Mouse (Mus musculus): ENCODE results near the gene Txnrd2. TPM values are rescaled to one million over a fixed set of nuclear protein-coding genes. Genes with fewer than 3 reads are reported as not detected.
A peak's percentile ranks its signal among the peaks of the same experiment; 100 is the strongest.

The Txnrd2 gene
- polyA plus RNA-seq, 1 experiment = 7.1 TPM

DNA sequence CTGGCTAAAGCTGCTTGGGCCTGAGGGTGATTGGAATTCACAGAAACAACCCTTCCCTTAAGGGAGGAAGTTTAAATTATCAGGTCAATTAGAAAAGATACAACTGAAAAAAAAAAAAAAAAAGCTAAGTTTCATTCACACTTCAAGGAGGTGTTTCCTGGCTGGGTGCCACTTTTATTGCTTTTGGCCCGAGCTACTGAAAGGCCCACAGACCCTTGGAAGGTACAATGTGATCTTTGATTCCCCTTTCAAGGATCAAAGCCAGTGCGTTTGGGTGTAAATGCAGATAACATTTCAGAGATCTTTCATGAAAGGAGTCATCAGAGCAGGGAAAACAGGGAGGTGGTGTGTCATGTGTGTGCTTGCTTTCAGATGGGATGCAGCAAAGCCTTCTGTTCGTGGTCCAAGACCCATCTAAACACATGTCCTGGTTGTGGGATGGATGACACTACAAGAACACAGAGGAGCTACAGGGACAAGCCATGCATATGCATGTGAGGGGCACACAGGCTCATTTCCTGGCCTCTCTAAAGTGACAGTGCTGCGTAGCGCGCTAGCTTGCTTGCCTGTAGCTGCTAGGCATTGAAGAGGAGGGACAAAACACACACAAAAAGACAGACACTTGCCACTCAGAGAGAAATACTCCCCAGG is 71.8 kb downstream of the Txnrd2 start:
- Histone ChIP-seq H3K4me1 (ENCODE audit: control insufficient read depth, insufficient read depth, low read length) (peaks cover 6% of the 10 kb centered on the region), H3K27me3 (ENCODE audit: control insufficient read depth, insufficient read depth, low read length, poor library complexity, severe bottlenecking) (no peaks in the 10 kb centered on the region), H3K27ac (ENCODE audit: insufficient read depth, low read length) (peak overlapping the region; percentile 52), H3K9me3 (replicated peaks; ENCODE audit: control insufficient read depth, insufficient read depth, low read length, poor library complexity, severe bottlenecking) (no peaks in the 10 kb centered on the region), H3K4me3 (ENCODE audit: low read depth, low read length) (peak overlapping the region; percentile 85), H3K9ac (ENCODE audit: low read depth, poor library complexity, severe bottlenecking) (peak overlapping the region; percentile 46), H3K36me3 (ENCODE audit: control insufficient read depth, insufficient read depth, low read length, poor library complexity, severe bottlenecking) (peaks cover 11% of the 10 kb centered on the region)
- TF ChIP-seq CTCF (IDR thresholded peaks at IDR 0.05; ENCODE audit: low read depth, low read length) (no peak), EP300 (IDR thresholded peaks at IDR 0.05; ENCODE audit: insufficient read depth, low read depth, low read length) (no peak), POLR2A (IDR thresholded peaks at IDR 0.05; ENCODE audit: insufficient read depth, low read length) (no peak)

DNA sequence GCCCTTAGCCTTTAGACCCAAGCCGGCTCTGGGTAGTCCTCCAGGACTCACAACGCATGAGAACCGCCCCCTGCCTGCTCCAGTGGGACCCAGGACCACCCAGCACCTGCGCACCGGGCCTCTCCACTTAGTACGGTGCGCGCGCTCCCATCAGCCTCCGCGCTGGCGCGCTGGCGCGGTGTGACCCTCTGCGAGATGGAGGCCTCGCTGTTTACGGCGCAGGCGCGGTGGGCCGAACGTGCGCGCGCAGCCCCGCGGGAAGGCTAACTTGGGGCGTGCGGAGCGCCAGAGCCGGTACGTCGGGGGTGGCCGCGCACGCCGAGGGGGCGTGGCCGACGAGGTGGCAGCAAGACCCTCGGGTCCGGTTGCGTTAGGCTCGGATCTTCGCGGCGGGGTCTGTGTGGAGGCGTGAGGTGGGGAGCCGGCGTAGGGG is 72.4 kb downstream of the Txnrd2 start, which contains the start of the genes Gnb1l and Rtl10:
Gene Gnb1l (plus strand): TSS at position 156 of the 433 bp plus-strand sequence.
Gene Rtl10 (plus strand): TSS at position 344 of the 433 bp plus-strand sequence.
- Histone ChIP-seq H3K27me3 (ENCODE audit: control insufficient read depth, insufficient read depth, low read length, poor library complexity, severe bottlenecking) (no peaks in the 10 kb centered on the region), H3K36me3 (ENCODE audit: control insufficient read depth, insufficient read depth, low read length, poor library complexity, severe bottlenecking) (peaks cover 11% of the 10 kb centered on the region), H3K27ac (ENCODE audit: insufficient read depth, low read length) (peak within 1 kb of the TSS; percentile 52), H3K9ac (ENCODE audit: low read depth, poor library complexity, severe bottlenecking) (peak within 1 kb of the TSS; percentile 80), H3K9me3 (replicated peaks; ENCODE audit: control insufficient read depth, insufficient read depth, low read length, poor library complexity, severe bottlenecking) (no peaks in the 10 kb centered on the region), H3K4me1 (ENCODE audit: control insufficient read depth, insufficient read depth, low read length) (peaks cover 6% of the 10 kb centered on the region), H3K4me3 (ENCODE audit: low read depth, low read length) (peak within 1 kb of the TSS; percentile 85)
- TF ChIP-seq EP300 (IDR thresholded peaks at IDR 0.05; ENCODE audit: insufficient read depth, low read depth, low read length) = 0 out of 2 replicates have a peak, but pooled peaks have one; percentile 35
- peak; percentile 33 for TF ChIP-seq POLR2A (IDR thresholded peaks at IDR 0.05; ENCODE audit: insufficient read depth, low read length)
- TF ChIP-seq CTCF (IDR thresholded peaks at IDR 0.05; ENCODE audit: low read depth, low read length) = no peak

DNA sequence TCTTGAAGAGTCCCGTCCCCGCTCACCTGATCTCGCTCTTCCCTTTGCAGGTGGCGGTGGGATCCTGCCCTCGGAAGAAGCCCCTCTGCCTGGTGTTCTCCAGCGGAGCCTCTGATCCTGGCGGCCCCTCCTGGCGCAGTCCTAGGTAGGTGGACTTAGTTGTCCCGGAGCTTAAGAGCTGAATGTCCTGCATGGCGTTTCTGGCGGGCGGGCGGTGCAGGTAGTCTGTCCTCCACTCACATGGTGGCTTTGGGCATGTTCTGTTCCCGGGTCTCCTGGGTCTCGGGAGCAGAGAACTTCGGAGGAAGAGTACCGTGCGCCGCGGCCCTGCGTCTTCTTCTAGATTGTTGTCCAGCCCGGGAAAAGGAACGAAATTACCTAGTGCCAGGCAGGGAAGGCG is 72.8 kb downstream of the Txnrd2 start:
- H3K9me3 ChIP-seq (replicated peaks; ENCODE audit: control insufficient read depth, insufficient read depth, low read length, poor library complexity, severe bottlenecking) = no peaks in the 10 kb centered on the region
- H3K4me1 ChIP-seq (ENCODE audit: control insufficient read depth, insufficient read depth, low read length) = peaks cover 6% of the 10 kb centered on the region
- H3K36me3 ChIP-seq (ENCODE audit: control insufficient read depth, insufficient read depth, low read length, poor library complexity, severe bottlenecking) = peaks cover 11% of the 10 kb centered on the region
- H3K27me3 ChIP-seq (ENCODE audit: control insufficient read depth, insufficient read depth, low read length, poor library complexity, severe bottlenecking) = no peaks in the 10 kb centered on the region
- H3K4me3 ChIP-seq (ENCODE audit: low read depth, low read length) = peak overlapping the region; percentile 85
- peak overlapping the region; percentile 80 for H3K9ac ChIP-seq (ENCODE audit: low read depth, poor library complexity, severe bottlenecking)
- TF ChIP-seq POLR2A (IDR thresholded peaks at IDR 0.05; ENCODE audit: insufficient read depth, low read length) = no peak
- no peak for TF ChIP-seq CTCF (IDR thresholded peaks at IDR 0.05; ENCODE audit: low read depth, low read length)
- no peak for TF ChIP-seq EP300 (IDR thresholded peaks at IDR 0.05; ENCODE audit: insufficient read depth, low read depth, low read length)
- 0 out of 2 replicates have a peak overlapping the region, but pooled peaks have one; percentile 0 for H3K27ac ChIP-seq (ENCODE audit: insufficient read depth, low read length)

DNA sequence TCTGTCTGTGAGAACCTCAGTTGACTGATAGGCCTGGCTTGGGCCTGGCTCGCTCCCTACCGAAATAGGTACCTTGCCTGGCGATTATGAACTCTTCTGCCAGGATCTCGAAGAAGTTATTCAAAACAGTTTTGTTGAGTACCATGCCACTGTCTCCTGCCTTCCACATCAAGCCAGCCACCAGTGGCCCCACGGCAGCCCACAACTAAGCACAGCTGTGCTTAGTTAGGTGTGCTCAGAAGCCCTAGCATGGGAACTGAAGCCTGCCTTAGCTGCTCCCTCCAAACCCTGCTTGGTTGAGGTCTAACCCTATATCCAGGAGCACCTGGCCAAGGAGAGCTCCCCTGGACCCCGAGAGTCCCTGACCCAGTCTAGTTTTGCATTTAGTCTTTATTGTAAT is 75.3 kb downstream of the Txnrd2 start:
- Histone ChIP-seq H3K27ac (ENCODE audit: insufficient read depth, low read length) (no peak overlapping the region), H3K27me3 (ENCODE audit: control insufficient read depth, insufficient read depth, low read length, poor library complexity, severe bottlenecking) (no peaks in the 10 kb centered on the region), H3K4me3 (ENCODE audit: low read depth, low read length) (no peak overlapping the region), H3K36me3 (ENCODE audit: control insufficient read depth, insufficient read depth, low read length, poor library complexity, severe bottlenecking) (peaks cover 11% of the 10 kb centered on the region), H3K9ac (ENCODE audit: low read depth, poor library complexity, severe bottlenecking) (no peak overlapping the region), H3K4me1 (ENCODE audit: control insufficient read depth, insufficient read depth, low read length) (peaks cover 6% of the 10 kb centered on the region), H3K9me3 (replicated peaks; ENCODE audit: control insufficient read depth, insufficient read depth, low read length, poor library complexity, severe bottlenecking) (no peaks in the 10 kb centered on the region)
- TF ChIP-seq CTCF (IDR thresholded peaks at IDR 0.05; ENCODE audit: low read depth, low read length) = no peak
- no peak for TF ChIP-seq POLR2A (IDR thresholded peaks at IDR 0.05; ENCODE audit: insufficient read depth, low read length)
- no peak for TF ChIP-seq EP300 (IDR thresholded peaks at IDR 0.05; ENCODE audit: insufficient read depth, low read depth, low read length)

DNA sequence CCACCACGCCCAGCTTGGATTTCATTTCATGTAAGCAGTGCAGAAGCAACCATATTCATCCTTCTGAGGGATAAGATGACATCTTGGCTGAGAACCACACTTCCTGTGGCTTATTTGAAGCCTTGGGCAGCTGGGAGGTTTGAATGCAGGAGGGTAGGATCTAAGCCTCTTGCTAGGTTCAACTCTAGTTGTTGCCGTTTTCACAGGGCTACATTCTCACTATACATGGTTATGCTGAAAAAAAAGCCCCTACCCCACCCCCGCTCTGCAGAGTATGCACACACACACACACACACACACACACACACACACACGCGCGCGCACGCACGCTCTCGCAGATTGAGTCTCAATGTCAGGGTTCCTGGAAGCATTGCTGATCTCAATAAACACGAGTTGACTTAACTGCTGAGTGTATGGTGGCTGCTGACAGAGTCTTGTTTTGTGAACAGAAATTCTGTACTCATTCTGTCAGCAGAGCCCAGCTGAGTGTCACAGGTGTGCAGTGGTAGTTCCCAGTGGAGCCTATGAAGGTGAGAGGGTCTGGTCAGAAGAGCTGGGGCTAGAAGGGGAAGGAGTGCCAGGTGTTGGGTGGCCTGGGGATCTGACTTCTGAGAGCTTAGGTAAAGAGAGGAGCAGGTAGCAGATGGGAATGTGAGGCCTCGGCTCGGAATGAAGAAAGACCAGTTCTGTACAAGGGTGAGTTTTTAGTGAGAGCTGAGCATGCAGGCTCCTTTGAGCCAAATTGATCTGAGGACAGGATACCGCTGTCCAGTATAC is 77.6 kb downstream of the Txnrd2 start:
- no peak overlapping the region for H3K4me3 ChIP-seq (ENCODE audit: low read depth, low read length)
- H3K4me1 ChIP-seq (ENCODE audit: control insufficient read depth, insufficient read depth, low read length) = peaks cover 6% of the 10 kb centered on the region
- TF ChIP-seq CTCF (IDR thresholded peaks at IDR 0.05; ENCODE audit: low read depth, low read length) = no peak
- no peak for TF ChIP-seq EP300 (IDR thresholded peaks at IDR 0.05; ENCODE audit: insufficient read depth, low read depth, low read length)
- no peak for TF ChIP-seq POLR2A (IDR thresholded peaks at IDR 0.05; ENCODE audit: insufficient read depth, low read length)
- H3K9me3 ChIP-seq (replicated peaks; ENCODE audit: control insufficient read depth, insufficient read depth, low read length, poor library complexity, severe bottlenecking) = no peaks in the 10 kb centered on the region
- H3K27ac ChIP-seq (ENCODE audit: insufficient read depth, low read length) = no peak overlapping the region
- H3K36me3 ChIP-seq (ENCODE audit: control insufficient read depth, insufficient read depth, low read length, poor library complexity, severe bottlenecking) = peaks cover 11% of the 10 kb centered on the region
- H3K27me3 ChIP-seq (ENCODE audit: control insufficient read depth, insufficient read depth, low read length, poor library complexity, severe bottlenecking) = no peaks in the 10 kb centered on the region
- H3K9ac ChIP-seq (ENCODE audit: low read depth, poor library complexity, severe bottlenecking) = no peak overlapping the region
